In genomic region chr16:77401185-77401943, GRCm38 (mm10) we compare ENCODE assay signal across 13 mouse cellular contexts.
DNase-seq lines count a peak whose midpoint lies in the region; ATAC-seq lines count a peak whose summit lies in the region.
"Had no signal": no experiment of that assay in that cellular context is flagged by ENCODE, and none has a peak within 500 bp of the region (broad histone marks: within the 10 kb centered on the region; RNA-seq: fewer than 3 reads in every experiment).

No protein-coding gene starts in this region.

- intact Hi-C loops in heart, postnatal 14 days (cut with DNase I): no loop called here

- no peaks in the 10 kb centered on the region for H3K27me3 ChIP-seq in heart, embryonic 14.5 days (ENCODE audit: control insufficient read depth, insufficient read depth, low read length)
- H3K27me3 ChIP-seq in forebrain, embryonic 15.5 days: no peaks in the 10 kb centered on the region
- no peaks in the 10 kb centered on the region for H3K27me3 ChIP-seq in midbrain, embryonic 15.5 days (replicated peaks)

- no peak overlapping the region for H3K4me3 ChIP-seq in heart, embryonic 14.5 days (ENCODE audit: control insufficient read depth in 1 of 2, insufficient read depth in 1 of 2, low read depth in 1 of 2, low read length in 2 of 2)
- H3K4me3 ChIP-seq in brown adipose tissue, adult 24 weeks (ENCODE audit: insufficient read depth, low read depth, low read length): no peak overlapping the region
- H3K4me3 ChIP-seq in forebrain, embryonic 15.5 days: peak overlapping the region; percentile 33; the same call in 1 of the 2 replicates
- no peak overlapping the region for H3K4me3 ChIP-seq in midbrain, embryonic 15.5 days

- H3K36me3 ChIP-seq in heart, embryonic 14.5 days (ENCODE audit: control insufficient read depth, insufficient read depth, low read length): no peaks in the 10 kb centered on the region
- H3K36me3 ChIP-seq in forebrain, embryonic 15.5 days: no peaks in the 10 kb centered on the region
- no peaks in the 10 kb centered on the region for H3K36me3 ChIP-seq in midbrain, embryonic 15.5 days (replicated peaks)

- H3K9ac ChIP-seq in heart, embryonic 14.5 days (ENCODE audit: low read length): peak overlapping the region; percentile 66
- peak overlapping the region; percentile 42; the same call in 1 of the 2 replicates for H3K9ac ChIP-seq in forebrain, embryonic 15.5 days (replicated peaks)
- peak overlapping the region; percentile 16 for H3K9ac ChIP-seq in midbrain, embryonic 15.5 days

- H3K27ac ChIP-seq in heart, embryonic 14.5 days (replicated peaks in 1 of 2; ENCODE audit: control insufficient read depth in 1 of 2, insufficient read depth in 1 of 2, low read depth in 2 of 2, low read length in 2 of 2): peak overlapping the region; percentile 61 to 75; a peak in 2 of 4 replicates
- peak overlapping the region; percentile 50 for H3K27ac ChIP-seq in brown adipose tissue, adult 24 weeks (replicated peaks; ENCODE audit: low read depth, low read length)
- peak overlapping the region; percentile 89 for H3K27ac ChIP-seq in forebrain, embryonic 15.5 days (replicated peaks)
- peak overlapping the region; percentile 79 for H3K27ac ChIP-seq in midbrain, embryonic 15.5 days

- peak overlapping the region; percentile 67 for H3K4me2 ChIP-seq in heart, embryonic 14.5 days (ENCODE audit: low read length)
- peak overlapping the region; percentile 54 for H3K4me2 ChIP-seq in forebrain, embryonic 15.5 days (replicated peaks)
- peak overlapping the region; percentile 51 for H3K4me2 ChIP-seq in midbrain, embryonic 15.5 days

- peaks cover 2 to 19% of the 10 kb centered on the region in 2 experiments; a peak in 3 of 4 replicates for H3K4me1 ChIP-seq in heart, embryonic 14.5 days (ENCODE audit: control insufficient read depth in 2 of 2, insufficient read depth in 2 of 2, low read length in 2 of 2)
- peaks cover 4% of the 10 kb centered on the region; the same call in 1 of the 2 replicates for H3K4me1 ChIP-seq in brown adipose tissue, adult 24 weeks (ENCODE audit: control insufficient read depth, insufficient read depth, insufficient read length, low read length)
- H3K4me1 ChIP-seq in forebrain, embryonic 15.5 days: peaks cover 74% of the 10 kb centered on the region
- H3K4me1 ChIP-seq in midbrain, embryonic 15.5 days: peaks cover 57% of the 10 kb centered on the region

- H3K9me3 ChIP-seq in heart, embryonic 14.5 days (ENCODE audit: control insufficient read depth, low read length): no peaks in the 10 kb centered on the region
- no peaks in the 10 kb centered on the region for H3K9me3 ChIP-seq in forebrain, embryonic 15.5 days
- H3K9me3 ChIP-seq in midbrain, embryonic 15.5 days: no peaks in the 10 kb centered on the region

- no peak for DNase-seq in heart, postnatal 14 days
- DNase-seq in cerebellum, postnatal 14 days: no peak
- no peak for DNase-seq in layer of hippocampus, adult 11-12 months (ENCODE audit: low spot score)
- no peak for DNase-seq in embryo, embryonic 11 days
- DNase-seq: gastrocnemius, postnatal 36 days; lung, postnatal 14 days; right cerebral cortex, postnatal 14 days had no signal

- 78% methylated on average over 4 of the region's 4 CpGs for WGBS in heart, embryonic 14.5 days
- WGBS in forebrain, embryonic 15.5 days: 6% methylated on average over 4 of the region's 4 CpGs
- 19% methylated on average over 4 of the region's 4 CpGs for WGBS in midbrain, embryonic 15.5 days

- no peak for ATAC-seq in heart, embryonic 14.5 days (ENCODE audit: insufficient number of reproducible peaks, insufficient read depth, low FRiP score, low read depth)
- no peak for ATAC-seq in forebrain, embryonic 15.5 days (replicated peaks)
- ATAC-seq in midbrain, embryonic 15.5 days (replicated peaks): no peak
- ATAC-seq: activated CD4-positive, CD25-positive, alpha-beta regulatory T cell, adult 4 months; CD4-positive, CD25-positive, alpha-beta regulatory T cell, adult 4 months had no signal

Comparison
In these comparisons a context has a peak if more than half of its experiments do, and no peak if none do; other contexts are left out.
1. H3K9ac ChIP-seq: peak in every context shown above with its lines; median percentile 66 in heart, embryonic 14.5 days; 42 in forebrain, embryonic 15.5 days; 16 in midbrain, embryonic 15.5 days.